Mouse (Mus musculus) liver, embryonic 14.5 days (tissue): ENCODE results near the gene Ogfod2. TPM values are rescaled to one million over a fixed set of nuclear protein-coding genes. Genes with fewer than 3 reads are reported as not detected.

Source experiments
- ATAC-seq: fragments of 200-750 bp; cut with Nextera tagmentation; 2 replicates; pipeline ENCODE4 v1.8.0; 2017; ENCODE audit warnings: moderate number of reproducible peaks, mild to moderate bottlenecking, moderate library complexity; ENCODE audit not compliant: insufficient read depth
- DNase-seq, 3 experiments: peaks; one replicate each; pipeline ENCODE4 v3.0.0-alpha.2; 2012 to 2013; ENCODE audit warnings: low read depth in 3 of 3, low spot score in 3 of 3
- H3K27ac ChIP-seq: fragments of 300-500 bp; sonication (generic); 2 replicates; pipeline ENCODE4 v1.5.1; 2014; ENCODE audit warnings: moderate library complexity, mild to moderate bottlenecking, control low read depth, inconsistent platforms
- H3K27me3 ChIP-seq: fragments of 300-500 bp; sonication (generic); 2 replicates; pipeline ENCODE4 v1.6.1; 2014; ENCODE audit warnings: mild to moderate bottlenecking, low read length, moderate library complexity; ENCODE audit not compliant: control insufficient read depth, insufficient read depth
- H3K36me3 ChIP-seq: fragments of 300-500 bp; sonication (generic); replicated peaks from 2 replicates; pipeline ENCODE4 v1.6.1; 2014; ENCODE audit warnings: low read depth; ENCODE audit not compliant: control insufficient read depth, insufficient read depth
- H3K4me1 ChIP-seq, 2 experiments: fragments of 200-500 bp in 1 of 2; fragments of 300-500 bp in 1 of 2; sonication (generic) in 1 of 2; replicated peaks; 2 replicates each; pipeline ENCODE4 v1.6.1; 2012 to 2014; ENCODE audit warnings: antibody characterized with exemption in 1 of 2, inconsistent platforms in 1 of 2, low read length in 1 of 2; ENCODE audit not compliant: control insufficient read depth in 2 of 2, insufficient read depth in 2 of 2
- H3K4me2 ChIP-seq: fragments of 300-500 bp; sonication (generic); 2 replicates; pipeline ENCODE4 v1.6.1; 2014; ENCODE audit warnings: low read depth, mild to moderate bottlenecking, control low read depth, moderate library complexity
- H3K4me3 ChIP-seq, 2 experiments: fragments of 200-500 bp in 1 of 2; fragments of 300-500 bp in 1 of 2; sonication (generic) in 1 of 2; 2 replicates each; pipeline ENCODE4 v1.5.1; 2012 to 2014; ENCODE audit warnings: low read depth in 2 of 2, low read length in 2 of 2, mild to moderate bottlenecking in 2 of 2, control low read depth in 1 of 2, inconsistent platforms in 1 of 2, moderate library complexity in 1 of 2; ENCODE audit not compliant: insufficient read depth in 1 of 2
- H3K9ac ChIP-seq: fragments of 300-500 bp; sonication (generic); replicated peaks from 2 replicates; pipeline ENCODE4 v1.6.1; 2014; ENCODE audit warnings: mild to moderate bottlenecking, control low read depth, moderate library complexity
- H3K9me3 ChIP-seq: fragments of 300-500 bp; sonication (generic); 2 replicates; pipeline ENCODE4 v1.6.1; 2016; ENCODE audit warnings: low read length, mixed read lengths; ENCODE audit not compliant: control insufficient read depth
- CTCF ChIP-seq: IDR thresholded peaks from 2 replicates; pipeline ENCODE4 v1.5.1; 2016; ENCODE audit warnings: antibody characterized with exemption, low read depth, control low read depth
- EP300 ChIP-seq: IDR thresholded peaks from 2 replicates; pipeline ENCODE4 v1.6.1; 2016; ENCODE audit warnings: antibody characterized with exemption, low read depth
- WGBS: fragments of 180-500 bp; shearing (Covaris S2); extraction: QIAGEN DNeasy Blood & Tissue Kit; methylation state at CpG from one replicate; pipeline ENCODE4 v1.1.7; 2014; ENCODE audit not compliant: insufficient replicate concordance; 5-methylcytosine and 5-hydroxymethylcytosine counted together
- polyA plus RNA-seq, 2 experiments: library from polyadenylated mRNA; depleted of rRNA in 1 of 2; stranded (reverse) in 1 of 2; unstranded in 1 of 2; fragments of >200 nt; fragmentation: Nextera tagmentation in 1 of 2; extraction: Ambion mirVana in 1 of 2; gene quantifications; 2 replicates each; pipeline versions ENCODE4 v1.2.1 to v1.2.3; 2012 to 2014

The Ogfod2 gene
- polyA plus RNA-seq, 2 experiments, result 10.0 to 10.1 TPM

- Histone ChIP-seq H3K36me3 (no peaks in the 10 kb centered on the region), H3K27ac (no peak overlapping the region), H3K4me3 (no peak overlapping the region), H3K27me3 (no peaks in the 10 kb centered on the region), H3K4me1 (0 out of 4 replicates have a peak, but pooled peaks cover 0 to 4% of the 10 kb centered on the region in 2 experiments), H3K9ac (no peak overlapping the region), H3K4me2 (no peak overlapping the region), H3K9me3 (no peaks in the 10 kb centered on the region)
- no peak for DNase-seq
- TF ChIP-seq CTCF (no peak), EP300 (no peak)
- ATAC-seq, result no peak
- 74% methylated on average over 10 of the region's 10 CpGs for WGBS
These were observed 29.6 kb upstream of the Ogfod2 start for GRCm38 (mm10) chr5:124082447-124082846.

- no peak overlapping the region for H3K9ac ChIP-seq
- H3K9me3 ChIP-seq, result no peaks in the 10 kb centered on the region
- H3K27ac ChIP-seq, result no peak overlapping the region
- H3K4me2 ChIP-seq, result no peak overlapping the region
- no peak overlapping the region for H3K4me3 ChIP-seq
- no peaks in the 10 kb centered on the region for H3K36me3 ChIP-seq
- DNase-seq (no peak), ATAC-seq (no peak)
- TF ChIP-seq CTCF, result 0 out of 2 replicates have a peak, but pooled peaks have one; percentile 10
- no peak for TF ChIP-seq EP300
- H3K4me1 ChIP-seq, result 0 out of 4 replicates have a peak, but pooled peaks cover 0 to 4% of the 10 kb centered on the region in 2 experiments
- H3K27me3 ChIP-seq, result no peaks in the 10 kb centered on the region
- WGBS, result 75% methylated on average over 17 of the region's 17 CpGs
These were observed 29.0 kb upstream of the Ogfod2 start for GRCm38 (mm10) chr5:124082941-124083688.

GRCm38 (mm10) chr5:124083850-124084587, 28.1 kb upstream of the Ogfod2 start:
- H3K4me3 ChIP-seq, result no peak overlapping the region
- 0 out of 4 replicates have a peak, but pooled peaks cover 0 to 4% of the 10 kb centered on the region in 2 experiments for H3K4me1 ChIP-seq
- H3K4me2 ChIP-seq, result no peak overlapping the region
- H3K9me3 ChIP-seq, result no peaks in the 10 kb centered on the region
- no peak for DNase-seq
- no peaks in the 10 kb centered on the region for H3K27me3 ChIP-seq
- H3K9ac ChIP-seq, result no peak overlapping the region
- 73% methylated on average over 14 of the region's 14 CpGs for WGBS
- no peak overlapping the region for H3K27ac ChIP-seq
- TF ChIP-seq CTCF (no peak), EP300 (no peak)
- H3K36me3 ChIP-seq, result no peaks in the 10 kb centered on the region
- no peak for ATAC-seq

- Histone ChIP-seq H3K4me1 (0 out of 4 replicates have a peak, but pooled peaks cover 0 to 4% of the 10 kb centered on the region in 2 experiments), H3K36me3 (no peaks in the 10 kb centered on the region; the same call in 1 of the 2 replicates), H3K27ac (no peak overlapping the region), H3K9ac (no peak overlapping the region), H3K9me3 (no peaks in the 10 kb centered on the region), H3K4me3 (no peak overlapping the region), H3K4me2 (no peak overlapping the region), H3K27me3 (no peaks in the 10 kb centered on the region)
- ATAC-seq (peak; percentile 62; the same call in 1 of the 2 replicates), DNase-seq (peak; percentile 60 to 73 (median 65))
- TF ChIP-seq CTCF, result peak; percentile 100
- TF ChIP-seq EP300, result peak; percentile 14; the same call in 1 of the 2 replicates
- 37% methylated on average over 11 of the region's 11 CpGs for WGBS
These were observed 27.4 kb upstream of the Ogfod2 start for GRCm38 (mm10) chr5:124084588-124085173.
